Mouse (Mus musculus) ES-E14 (cell line): ENCODE results near the gene Dlst. TPM values are rescaled to one million over a fixed set of nuclear protein-coding genes. Genes with fewer than 3 reads are reported as not detected.

Experiments used
- DNase-seq: peaks from one replicate; pipeline ENCODE4 v3.0.0-alpha.2; 2013; ENCODE audit warnings: low read depth, low spot score
- H3K27ac ChIP-seq: 2 replicates; pipeline ENCODE4 v1.5.1; 2012; ENCODE audit warnings: low read depth, mild to moderate bottlenecking, low read length, moderate library complexity, mixed read lengths; ENCODE audit not compliant: poor library complexity, insufficient read depth, severe bottlenecking
- H3K36me3 ChIP-seq: 2 replicates; pipeline ENCODE4 v1.6.1; 2012; ENCODE audit warnings: mild to moderate bottlenecking, low read length, moderate library complexity, mixed read lengths; ENCODE audit not compliant: control insufficient read depth, poor library complexity, insufficient read depth, severe bottlenecking
- H3K4me1 ChIP-seq, 2 experiments: fragments of 150-350 bp in 1 of 2; sonication (generic) in 1 of 2; 2 replicates each; pipeline ENCODE4 v1.6.1; 2012; ENCODE audit warnings: low read length in 2 of 2, mild to moderate bottlenecking in 1 of 2, mixed read lengths in 1 of 2; ENCODE audit not compliant: control insufficient read depth in 2 of 2, insufficient read depth in 2 of 2, poor library complexity in 1 of 2
- H3K4me3 ChIP-seq, 2 experiments: fragments of 150-350 bp in 1 of 2; sonication (generic) in 1 of 2; 2 replicates each; pipeline ENCODE4 v1.5.1; 2012; ENCODE audit warnings: low read length in 2 of 2, low read depth in 1 of 2, mild to moderate bottlenecking in 1 of 2, mixed read lengths in 1 of 2; ENCODE audit not compliant: insufficient read depth in 1 of 2, poor library complexity in 1 of 2, severe bottlenecking in 1 of 2
- H3K9ac ChIP-seq: 2 replicates; pipeline ENCODE4 v1.6.1; 2012; ENCODE audit warnings: low read depth, mild to moderate bottlenecking, low read length, mixed read lengths; ENCODE audit not compliant: poor library complexity, insufficient read depth, severe bottlenecking
- H3K9me3 ChIP-seq: fragments of 150-350 bp; sonication (generic); 2 replicates; pipeline ENCODE4 v1.6.1; 2012; ENCODE audit warnings: low read depth, mild to moderate bottlenecking, low read length; ENCODE audit not compliant: control insufficient read depth, insufficient read depth
- CHD2 ChIP-seq: IDR thresholded peaks from 2 replicates; pipeline ENCODE4 v1.6.1; 2014; ENCODE audit warnings: mild to moderate bottlenecking, low read depth, low read length, inconsistent platforms
- HCFC1 ChIP-seq: IDR thresholded peaks from 2 replicates; pipeline ENCODE4 v1.6.1; 2012; ENCODE audit warnings: low read length, inconsistent platforms, borderline replicate concordance; ENCODE audit not compliant: insufficient read depth
- MAFK ChIP-seq: IDR thresholded peaks from 2 replicates; pipeline ENCODE4 v1.6.1; 2014; ENCODE audit warnings: mild to moderate bottlenecking, low read depth, low read length, inconsistent platforms; ENCODE audit not compliant: insufficient read depth
- ZC3H11A ChIP-seq: IDR thresholded peaks from 2 replicates; pipeline ENCODE4 v1.6.1; 2012; ENCODE audit warnings: low read depth, mild to moderate bottlenecking, inconsistent platforms, low read length, borderline replicate concordance
- ZNF384 ChIP-seq: IDR thresholded peaks from 2 replicates; pipeline ENCODE4 v1.6.1; 2012; ENCODE audit warnings: low read depth, low read length, inconsistent platforms
- in situ Hi-C, 2 experiments: fragments of 600-800 bp; cut with MboI; formaldehyde crosslinking; loops; one replicate each; pipeline ENCODE4 v1.15.1; 2025; ENCODE audit warnings: low sequenced_read_pairs in 2 of 2, inconsistent platforms in 1 of 2; ENCODE audit not compliant: unreplicated experiment in 2 of 2
- total RNA-seq: library from RNA; depleted of rRNA; stranded (reverse); fragments of 300-350 nt; gene quantifications from 2 replicates; pipeline ENCODE4 v1.2.3, GENCODE M21; 2012

The Dlst gene
- total RNA-seq, 1 experiment: 98.8 TPM

GRCm38 (mm10) chr12:85084941-85085340, 25.7 kb upstream of the Dlst start:
- Histone ChIP-seq H3K36me3 (no peaks in the 10 kb centered on the region), H3K27ac (no peak overlapping the region), H3K9me3 (no peaks in the 10 kb centered on the region), H3K9ac (no peak overlapping the region), H3K4me1 (peaks cover 0 to 2% of the 10 kb centered on the region in 2 experiments; a peak in 1 of 4 replicates), H3K4me3 (no peak overlapping the region)
- no peak for DNase-seq
- TF ChIP-seq CHD2 (no peak), MAFK (no peak), ZNF384 (no peak), ZC3H11A (no peak), HCFC1 (no peak)
- in situ Hi-C loops: no loop called here

GRCm38 (mm10) chr12:85087845-85088244, 22.8 kb upstream of the Dlst start:
- no peaks in the 10 kb centered on the region for H3K9me3 ChIP-seq
- H3K27ac ChIP-seq: no peak overlapping the region
- no peaks in the 10 kb centered on the region for H3K36me3 ChIP-seq
- H3K4me3 ChIP-seq: no peak overlapping the region
- H3K4me1 ChIP-seq: peaks cover 0 to 2% of the 10 kb centered on the region in 2 experiments; a peak in 1 of 4 replicates
- DNase-seq: no peak
- TF ChIP-seq ZNF384 (no peak), MAFK (no peak), ZC3H11A (no peak), HCFC1 (no peak), CHD2 (no peak)
- H3K9ac ChIP-seq: no peak overlapping the region
- in situ Hi-C loops: no loop called here

DNA sequence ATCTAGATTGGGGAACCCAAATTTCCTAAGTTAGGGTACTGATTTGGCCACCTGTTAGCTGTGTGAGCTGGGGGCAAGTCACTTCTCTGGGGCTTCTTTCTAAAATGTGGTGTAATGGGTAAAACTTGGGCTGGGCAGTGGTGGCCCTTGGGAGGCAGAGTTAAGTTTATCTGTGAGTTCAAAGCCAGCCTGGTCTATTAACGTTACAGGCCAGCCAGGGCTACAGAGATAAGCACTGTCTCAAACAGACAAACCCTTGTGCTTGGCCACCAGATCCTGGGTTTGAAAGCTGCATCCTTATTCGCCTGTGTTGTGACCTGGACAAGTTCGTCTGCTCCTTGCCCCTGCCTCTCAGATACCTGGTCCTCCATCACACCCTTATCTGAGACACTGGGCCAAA, 19.4 kb upstream of the Dlst start:
- Histone ChIP-seq H3K36me3 (no peaks in the 10 kb centered on the region), H3K4me1 (peaks cover 0 to 7% of the 10 kb centered on the region in 2 experiments; a peak in 1 of 4 replicates), H3K4me3 (no peak overlapping the region), H3K9ac (no peak overlapping the region), H3K9me3 (no peaks in the 10 kb centered on the region), H3K27ac (no peak overlapping the region)
- TF ChIP-seq MAFK (no peak), CHD2 (no peak), ZC3H11A (no peak), HCFC1 (no peak), ZNF384 (no peak)
- no peak for DNase-seq
- in situ Hi-C loops: no loop called here

GRCm38 (mm10) chr12:85092214-85092613, 18.4 kb upstream of the Dlst start:
- Histone ChIP-seq H3K9me3 (no peaks in the 10 kb centered on the region), H3K4me1 (peaks cover 0 to 7% of the 10 kb centered on the region in 2 experiments; a peak in 1 of 4 replicates), H3K4me3 (no peak overlapping the region), H3K36me3 (no peaks in the 10 kb centered on the region), H3K9ac (no peak overlapping the region), H3K27ac (no peak overlapping the region)
- in situ Hi-C loops: no loop called here
- no peak for TF ChIP-seq MAFK
- TF ChIP-seq ZNF384: no peak
- peak; percentile 71 for DNase-seq

- H3K4me3 ChIP-seq: no peak overlapping the region
- in situ Hi-C loops: no loop called here
- no peak overlapping the region for H3K27ac ChIP-seq
Measured at GRCm38 (mm10) chr12:85094010-85094409, 16.6 kb upstream of the Dlst start.

More at GRCm38 (mm10) chr12:85094010-85094409, 16.6 kb upstream of the Dlst start:
- no peak overlapping the region for H3K9ac ChIP-seq
- H3K9me3 ChIP-seq: no peaks in the 10 kb centered on the region
- no peak for TF ChIP-seq HCFC1
- no peak for TF ChIP-seq CHD2
- TF ChIP-seq ZNF384: no peak
- no peak for TF ChIP-seq ZC3H11A
- TF ChIP-seq MAFK: no peak
- H3K36me3 ChIP-seq: no peaks in the 10 kb centered on the region
- DNase-seq: no peak
- H3K4me1 ChIP-seq: peaks cover 0 to 7% of the 10 kb centered on the region in 2 experiments; a peak in 1 of 4 replicates
